Mouse (Mus musculus) MEL (cell line): Measurements from ENCODE around the gene Nfia.

ENCODE experiments used
- CTCF ChIP-seq, 3 experiments: IDR thresholded peaks in 2 of 3; conservative IDR thresholded peaks in 1 of 3; 2 replicates each; pipeline ENCODE4 v1.5.1; 2011 to 2012; ENCODE audit warnings: low read length in 3 of 3, low read depth in 2 of 3, mild to moderate bottlenecking in 2 of 3, improper control_type of control experiment in 1 of 3, inconsistent platforms in 1 of 3, mixed read lengths in 1 of 3, moderate library complexity in 1 of 3; ENCODE audit not compliant: control insufficient read depth in 1 of 3, insufficient read depth in 1 of 3, poor library complexity in 1 of 3, severe bottlenecking in 1 of 3
- EP300 ChIP-seq, 2 experiments: IDR thresholded peaks; 2 replicates each; pipeline ENCODE4 v1.6.1; 2011; ENCODE audit warnings: improper control_type of control experiment in 2 of 2, low read length in 2 of 2, low read depth in 1 of 2, mild to moderate bottlenecking in 1 of 2
- ETS1 ChIP-seq: IDR thresholded peaks from 2 replicates; pipeline ENCODE4 v1.6.1; 2012; ENCODE audit warnings: low read depth, mild to moderate bottlenecking, inconsistent platforms, low read length, improper control_type of control experiment, moderate library complexity
- GABPA ChIP-seq: IDR thresholded peaks from 2 replicates; pipeline ENCODE4 v1.6.1; 2012; ENCODE audit warnings: low read depth, mild to moderate bottlenecking, inconsistent platforms, low read length, improper control_type of control experiment, moderate library complexity
- HCFC1 ChIP-seq: IDR thresholded peaks from 2 replicates; pipeline ENCODE4 v1.6.1; 2012; ENCODE audit warnings: low read depth, mild to moderate bottlenecking, inconsistent platforms, low read length, improper control_type of control experiment, moderate library complexity
- MAFK ChIP-seq: IDR thresholded peaks from 2 replicates; pipeline ENCODE4 v1.6.1; 2011; ENCODE audit warnings: low read depth, mild to moderate bottlenecking, low read length, improper control_type of control experiment, borderline replicate concordance
- MAX ChIP-seq: IDR thresholded peaks from 2 replicates; pipeline ENCODE4 v1.6.1; 2011; ENCODE audit warnings: low read length, improper control_type of control experiment
- MYC ChIP-seq: IDR thresholded peaks from 2 replicates; pipeline ENCODE4 v1.6.1; 2011; ENCODE audit warnings: low read depth, mild to moderate bottlenecking, low read length, improper control_type of control experiment, moderate library complexity
- NELFE ChIP-seq: IDR thresholded peaks from 2 replicates; pipeline ENCODE4 v1.6.1; 2011; ENCODE audit warnings: low read depth, low read length, improper control_type of control experiment
- POLR2A ChIP-seq, 2 experiments: IDR thresholded peaks; 2 replicates each; pipeline ENCODE4 v1.6.1; 2011 to 2012; ENCODE audit warnings: low read length in 2 of 2, mild to moderate bottlenecking in 2 of 2, control low read depth in 1 of 2, improper control_type of control experiment in 1 of 2, low read depth in 1 of 2, moderate library complexity in 1 of 2; ENCODE audit not compliant: control insufficient read depth in 1 of 2, insufficient read depth in 1 of 2, poor library complexity in 1 of 2
- RCOR1 ChIP-seq: IDR thresholded peaks from 2 replicates; pipeline ENCODE4 v1.6.1; 2012; ENCODE audit warnings: low read depth, mild to moderate bottlenecking, inconsistent platforms, low read length, improper control_type of control experiment
- SMC3 ChIP-seq: IDR thresholded peaks from 2 replicates; pipeline ENCODE4 v1.6.1; 2011; ENCODE audit warnings: low read depth, low read length, improper control_type of control experiment
- TCF12 ChIP-seq: IDR thresholded peaks from 2 replicates; pipeline ENCODE4 v1.6.1; 2014; ENCODE audit warnings: low read depth, mild to moderate bottlenecking, inconsistent platforms, low read length, improper control_type of control experiment, moderate library complexity
- ZC3H11A ChIP-seq: IDR thresholded peaks from 2 replicates; pipeline ENCODE4 v1.6.1; 2012; ENCODE audit warnings: low read depth, mild to moderate bottlenecking, inconsistent platforms, low read length, improper control_type of control experiment

- TF ChIP-seq TCF12 (no peak), POLR2A (IDR thresholded peaks at IDR 0.05; ENCODE audit: control insufficient read depth in 1 of 2, insufficient read depth in 1 of 2, low read depth in 1 of 2, low read length in 2 of 2, poor library complexity in 1 of 2) (no peak), EP300 (IDR thresholded peaks at IDR 0.05; ENCODE audit: low read depth in 1 of 2, low read length in 2 of 2) (no peak), SMC3 (no peak), RCOR1 (no peak), NELFE (no peak), ETS1 (no peak), HCFC1 (no peak), MAFK (peak; percentile 93), GABPA (no peak), MYC (no peak), ZC3H11A (no peak), CTCF (IDR thresholded peaks at IDR 0.05 in 2 of 3, conservative IDR thresholded peaks at IDR 0.05 in 1 of 3; ENCODE audit: control insufficient read depth in 1 of 3, insufficient read depth in 1 of 3, low read depth in 2 of 3, low read length in 3 of 3, poor library complexity in 1 of 3, severe bottlenecking in 1 of 3) (no peak), MAX (no peak)
These were observed 334.0 kb downstream of the Nfia start for GRCm38 (mm10) chr4:98106445-98107092.
